Comparison of ENCODE assay signal across 17 mouse cellular contexts in the genomic region with DNA sequence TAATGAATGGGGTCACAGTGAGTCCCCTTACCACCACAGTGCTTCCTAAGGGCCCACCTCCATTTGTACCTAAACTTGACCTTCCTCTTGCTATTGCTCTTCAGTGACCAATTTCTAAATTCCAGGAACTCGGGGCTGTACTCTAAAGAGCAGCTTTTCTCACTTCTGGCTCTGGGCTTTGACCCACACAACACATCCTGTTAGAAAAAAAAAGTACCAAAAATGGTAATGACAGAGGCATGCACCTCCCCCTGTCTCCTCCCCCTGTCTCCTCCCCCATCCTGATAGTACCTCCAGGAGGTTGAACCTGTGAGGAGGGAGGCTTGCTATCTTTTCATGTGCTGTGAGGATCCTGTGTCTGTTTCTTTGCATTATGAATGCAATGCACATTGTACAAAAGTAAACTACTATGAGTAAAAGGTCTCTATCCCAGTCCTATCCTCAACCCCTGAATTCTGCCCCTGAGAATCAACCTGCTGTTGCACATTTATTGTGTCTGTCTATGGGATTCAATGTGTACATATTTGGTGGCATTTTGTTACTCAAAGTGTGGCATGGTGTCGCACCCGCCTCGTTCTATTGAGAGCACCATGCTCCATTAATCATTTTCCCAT.
A peak's percentile ranks its signal among the peaks of the same experiment; 100 is the strongest.
DNase-seq lines count a peak whose midpoint lies in the region; ATAC-seq lines count a peak whose summit lies in the region.
"Had no signal": no experiment of that assay in that cellular context is flagged by ENCODE, and none has a peak within 500 bp of the region (broad histone marks: within the 10 kb centered on the region; RNA-seq: fewer than 3 reads in every experiment).

No protein-coding gene starts in this region.

- no peaks in the 10 kb centered on the region; the same call in 1 of the 2 replicates for H3K4me1 ChIP-seq in liver, embryonic 11.5 days (replicated peaks; ENCODE audit: control insufficient read depth, insufficient read depth, low read length)
- H3K4me1 ChIP-seq in midbrain, embryonic 13.5 days (replicated peaks), result no peaks in the 10 kb centered on the region
- H3K4me1 ChIP-seq: embryonic facial prominence, embryonic 12.5 days; midbrain, embryonic 15.5 days; neural tube, embryonic 12.5 days had no signal

- H3K36me3 ChIP-seq in liver, embryonic 11.5 days (ENCODE audit: control insufficient read depth, insufficient read depth, low read length), result no peaks in the 10 kb centered on the region
- no peaks in the 10 kb centered on the region for H3K36me3 ChIP-seq in midbrain, embryonic 13.5 days
- H3K36me3 ChIP-seq: embryonic facial prominence, embryonic 12.5 days; forebrain, embryonic 10.5 days; limb, embryonic 15.5 days; midbrain, embryonic 15.5 days; neural tube, embryonic 12.5 days had no signal

- DNase-seq in liver, embryonic 11.5 days (ENCODE audit: low spot score), result no peak
- DNase-seq in liver, result no peak
- peak; percentile 10 for DNase-seq in ES-CJ7 (ENCODE audit: low read depth, low spot score)
- peak; percentile 71 for DNase-seq in thymus, postnatal 14 days
- no peak for DNase-seq in heart, adult 9 months (ENCODE audit: low spot score in 2 of 2)
- DNase-seq in right cerebral cortex, postnatal 4 days, result no peak
- DNase-seq: cerebellum, adult 11 months; heart, adult 18-20 months; lung, postnatal 10 days had no signal

- no peak overlapping the region for H3K4me3 ChIP-seq in liver, embryonic 11.5 days (ENCODE audit: low read depth, low read length)
- H3K4me3 ChIP-seq in midbrain, embryonic 13.5 days (replicated peaks), result no peak overlapping the region
- H3K4me3 ChIP-seq: embryonic facial prominence, embryonic 12.5 days; forebrain, embryonic 10.5 days; limb, embryonic 15.5 days; midbrain, embryonic 15.5 days; neural tube, embryonic 12.5 days had no signal

- no peak overlapping the region for H3K4me2 ChIP-seq in liver, embryonic 11.5 days
- no peak overlapping the region for H3K4me2 ChIP-seq in midbrain, embryonic 13.5 days (replicated peaks)
- H3K4me2 ChIP-seq: embryonic facial prominence, embryonic 12.5 days; limb, embryonic 15.5 days; midbrain, embryonic 15.5 days; neural tube, embryonic 12.5 days had no signal

- 0 out of 2 replicates have a peak, but pooled peaks have one; percentile 23 for ATAC-seq in liver, embryonic 11.5 days (replicated peaks; ENCODE audit: low FRiP score)
- ATAC-seq in megakaryocyte progenitor cell, adult 5-6 weeks (replicated peaks; ENCODE audit: poor library complexity), result peak; percentile 26; the same call in 1 of the 2 replicates
- ATAC-seq in midbrain, embryonic 13.5 days, result no peak
- ATAC-seq: hindbrain, postnatal 0 days; midbrain, embryonic 15.5 days had no signal

- H3K9ac ChIP-seq in liver, embryonic 11.5 days (ENCODE audit: low read depth, low read length), result no peak overlapping the region
- no peak overlapping the region for H3K9ac ChIP-seq in midbrain, embryonic 13.5 days (replicated peaks)
- H3K9ac ChIP-seq: embryonic facial prominence, embryonic 12.5 days; limb, embryonic 15.5 days; midbrain, embryonic 15.5 days; neural tube, embryonic 12.5 days had no signal

- no peaks in the 10 kb centered on the region for H3K9me3 ChIP-seq in liver, embryonic 11.5 days (ENCODE audit: control insufficient read depth, low read length)
- H3K9me3 ChIP-seq in midbrain, embryonic 13.5 days, result no peaks in the 10 kb centered on the region
- H3K9me3 ChIP-seq: embryonic facial prominence, embryonic 12.5 days; forebrain, embryonic 10.5 days; limb, embryonic 15.5 days; midbrain, embryonic 15.5 days; neural tube, embryonic 12.5 days had no signal

- H3K27ac ChIP-seq in liver, embryonic 11.5 days (ENCODE audit: low read depth, low read length), result no peak overlapping the region
- no peak overlapping the region for H3K27ac ChIP-seq in midbrain, embryonic 13.5 days
- H3K27ac ChIP-seq: embryonic facial prominence, embryonic 12.5 days; forebrain, embryonic 10.5 days; hindbrain, postnatal 0 days; limb, embryonic 15.5 days; midbrain, embryonic 15.5 days; neural tube, embryonic 12.5 days had no signal

- no peaks in the 10 kb centered on the region for H3K27me3 ChIP-seq in liver, embryonic 11.5 days (replicated peaks; ENCODE audit: control insufficient read depth, insufficient read depth, low read length)
- no peaks in the 10 kb centered on the region for H3K27me3 ChIP-seq in midbrain, embryonic 13.5 days
- H3K27me3 ChIP-seq: embryonic facial prominence, embryonic 12.5 days; limb, embryonic 15.5 days; midbrain, embryonic 15.5 days; neural tube, embryonic 12.5 days had no signal

- 68% methylated on average over 4 of the region's 4 CpGs for WGBS in liver, embryonic 11.5 days
- 72% methylated on average over 4 of the region's 4 CpGs for WGBS in midbrain, embryonic 13.5 days

Comparison
In these comparisons a context has a peak if more than half of its experiments do, and no peak if none do; other contexts are left out.
1. DNase-seq: peak in ES-CJ7 (single experiment) and thymus, postnatal 14 days (single experiment); none in liver, embryonic 11.5 days (single experiment), liver (single experiment), heart, adult 9 months (0 of 2) and right cerebral cortex, postnatal 4 days (single experiment).